Mouse (Mus musculus) mouse embryonic stem cell (cell line): ENCODE results near the gene Csf1.
"Not testable (repeated sequence)": the region's sequence is repeated elsewhere in the genome, so short reads cannot be mapped to it uniquely, and the experiment has no call there.

ENCODE experiments used
- in situ Hi-C, 2 experiments: fragments of 300-500 bp; cut with MboI; formaldehyde crosslinking; loops; 1 replicate in 1 of 2; 3 replicates in 1 of 2; pipeline ENCODE4 v1.14.3; 2019 to 2020; ENCODE audit warnings: low sequenced_read_pairs in 2 of 2, low pct_unique_long_range_greater_than_20kb in 1 of 2, mixed read lengths in 1 of 2; ENCODE audit not compliant: unreplicated experiment in 1 of 2

The Csf1 gene

GRCm38 (mm10) chr3:107755702-107756480 is 4.4 kb downstream of the Csf1 start:
- in situ Hi-C loops: no loop called here

DNA sequence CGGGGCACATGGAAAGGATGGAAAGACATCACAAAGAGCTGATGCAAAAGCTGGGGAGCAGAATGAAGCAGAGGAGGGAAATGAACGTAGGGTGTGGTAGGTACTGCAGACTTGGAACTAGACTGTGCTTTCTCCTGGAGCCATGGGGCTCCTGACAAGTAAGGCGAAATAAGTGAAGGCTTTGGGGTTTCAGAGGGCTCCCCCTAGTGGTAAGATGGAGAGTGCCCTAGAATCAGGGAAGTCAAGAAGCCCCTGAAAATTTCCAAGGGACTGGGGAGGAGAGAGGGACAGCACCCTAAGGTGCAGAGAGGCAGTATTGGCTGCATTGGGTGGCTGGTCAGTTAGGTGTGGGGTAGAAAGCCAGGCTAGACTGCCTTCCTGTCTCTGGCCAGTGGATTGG is 5.6 kb downstream of the Csf1 start:
- in situ Hi-C loops: no loop called here

DNA sequence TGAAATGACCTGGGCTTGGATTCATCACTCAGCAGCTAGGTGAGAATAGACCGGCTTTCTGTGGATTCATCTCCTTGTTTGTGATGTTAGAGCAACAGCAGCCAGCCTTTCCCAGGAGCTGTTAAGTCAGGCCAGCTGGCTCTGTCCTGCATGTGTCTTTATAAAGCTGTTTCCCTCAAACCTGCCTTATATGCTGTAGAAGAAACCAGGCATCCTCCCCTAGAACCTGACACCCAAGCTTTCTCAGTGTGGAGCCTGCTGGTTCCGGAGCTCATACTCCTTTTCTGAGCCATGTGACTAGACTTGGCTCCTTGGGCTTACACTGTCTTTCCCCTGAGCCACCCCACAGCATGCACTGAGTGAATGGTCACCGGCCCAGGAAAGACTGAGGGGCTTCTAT is 8.7 kb downstream of the Csf1 start:
- in situ Hi-C loops: no loop called here

GRCm38 (mm10) chr3:107750775-107751540 is 9.3 kb downstream of the Csf1 start:
- in situ Hi-C loops: no loop called here

GRCm38 (mm10) chr3:107749446-107749845 is 10.8 kb downstream of the Csf1 start:
- in situ Hi-C loops: no loop called here

DNA sequence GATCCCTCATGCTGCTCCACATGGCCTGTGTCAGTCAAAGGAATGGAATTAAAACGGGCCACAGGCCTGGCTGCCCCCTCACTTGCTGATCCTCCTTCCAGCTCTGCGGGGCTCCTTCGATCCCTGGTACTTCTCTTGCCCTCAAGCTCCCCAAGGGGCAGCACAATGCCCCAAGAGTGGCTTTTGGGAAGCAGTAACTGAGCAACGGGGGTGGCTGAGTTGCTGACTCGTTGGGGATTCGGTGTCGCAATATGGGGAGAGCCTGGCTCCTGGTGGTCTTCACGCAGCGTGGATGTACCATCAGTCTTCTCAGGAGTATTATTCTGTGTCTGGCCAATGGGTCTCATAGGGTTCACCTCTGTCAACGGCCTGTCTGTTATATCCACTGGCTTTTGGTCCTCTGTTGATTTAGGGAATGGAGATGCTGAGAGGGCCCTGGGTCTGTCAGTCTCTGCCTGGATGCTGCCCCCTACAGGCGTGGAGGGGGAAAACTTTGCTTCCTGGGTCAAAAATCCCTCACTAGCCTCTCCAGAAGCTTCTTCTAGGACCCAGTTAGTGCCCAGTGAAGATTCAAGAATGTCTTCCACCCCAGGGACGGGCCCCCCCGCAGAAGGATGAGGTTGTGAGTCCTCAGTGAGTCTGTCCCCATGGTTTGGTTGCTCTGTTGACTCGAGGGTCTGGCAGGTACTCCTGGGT is 11.9 kb downstream of the Csf1 start:
- in situ Hi-C loops: no loop called here

DNA sequence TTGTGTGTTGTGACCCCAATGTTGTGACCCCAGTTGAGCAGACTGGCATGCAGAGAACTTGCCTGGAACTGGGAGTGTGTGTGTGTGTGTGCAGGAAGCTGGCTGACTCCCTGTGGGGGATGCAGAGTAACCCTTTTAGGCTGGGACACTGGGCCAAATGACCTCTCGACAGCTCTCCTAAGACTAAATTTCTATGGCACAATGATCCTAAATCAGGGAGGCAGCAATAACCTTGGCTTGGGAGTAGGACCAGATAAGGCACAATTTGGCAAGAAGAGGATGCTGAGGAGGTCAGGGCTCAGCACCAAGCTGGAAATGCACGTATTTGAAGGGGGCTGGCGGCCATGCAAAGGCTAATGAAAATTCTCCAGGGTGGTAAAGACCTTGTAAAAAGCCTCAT is 14.2 kb downstream of the Csf1 start:
- in situ Hi-C loops: no loop called here

GRCm38 (mm10) chr3:107743650-107744049 is 16.6 kb downstream of the Csf1 start:
- in situ Hi-C loops: no loop called here

- in situ Hi-C loops: no loop called here
These were observed 17.2 kb downstream of the Csf1 start for GRCm38 (mm10) chr3:107743107-107743506.

- in situ Hi-C loops: no loop called here
These were observed 18.1 kb downstream of the Csf1 start for GRCm38 (mm10) chr3:107742071-107742710.

DNA sequence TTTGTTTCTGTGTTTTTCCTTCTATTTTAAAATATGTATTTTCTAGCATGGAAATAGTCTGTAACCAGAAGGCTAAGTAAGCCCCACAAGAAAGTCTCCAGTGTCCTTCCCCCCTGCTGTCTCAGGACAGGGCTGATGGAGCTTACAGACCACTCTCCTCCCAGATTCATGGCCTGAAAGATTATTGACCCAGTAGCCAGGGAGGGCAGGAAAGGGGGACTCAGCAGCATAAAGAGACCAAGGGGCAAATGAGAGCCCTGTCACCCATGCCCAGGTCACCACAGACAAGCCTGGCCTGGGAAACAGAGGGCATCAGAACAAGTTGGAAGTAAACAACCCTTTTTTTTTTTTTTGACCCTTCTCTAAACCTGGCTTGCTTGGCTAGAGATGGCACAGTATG is 18.9 kb downstream of the Csf1 start:
- in situ Hi-C loops: no loop called here

GRCm38 (mm10) chr3:107740578-107741207 is 19.6 kb downstream of the Csf1 start:
- in situ Hi-C loops: no loop called here

GRCm38 (mm10) chr3:107739966-107740365 is 20.3 kb downstream of the Csf1 start:
- in situ Hi-C loops: no loop called here

DNA sequence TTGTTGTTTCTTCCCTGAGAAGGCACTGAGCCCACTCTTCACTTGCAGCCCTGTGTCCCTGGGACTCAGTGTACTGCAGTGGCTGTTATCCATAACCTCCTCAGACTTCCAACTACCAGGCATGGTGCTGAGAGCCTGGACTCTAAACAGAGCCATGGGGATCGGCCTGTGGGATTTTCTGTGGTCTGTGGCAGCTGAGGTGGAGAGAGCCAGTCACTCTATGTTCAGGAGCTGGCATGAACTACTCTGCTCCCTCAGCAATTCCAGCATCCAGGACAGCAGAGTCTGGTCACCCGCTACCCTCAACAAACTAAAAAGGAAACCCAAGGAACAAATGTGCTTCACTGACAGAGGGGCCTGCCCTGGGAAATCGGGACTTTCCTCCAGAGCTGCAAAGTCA is 20.8 kb downstream of the Csf1 start:
- in situ Hi-C loops: no loop called here

DNA sequence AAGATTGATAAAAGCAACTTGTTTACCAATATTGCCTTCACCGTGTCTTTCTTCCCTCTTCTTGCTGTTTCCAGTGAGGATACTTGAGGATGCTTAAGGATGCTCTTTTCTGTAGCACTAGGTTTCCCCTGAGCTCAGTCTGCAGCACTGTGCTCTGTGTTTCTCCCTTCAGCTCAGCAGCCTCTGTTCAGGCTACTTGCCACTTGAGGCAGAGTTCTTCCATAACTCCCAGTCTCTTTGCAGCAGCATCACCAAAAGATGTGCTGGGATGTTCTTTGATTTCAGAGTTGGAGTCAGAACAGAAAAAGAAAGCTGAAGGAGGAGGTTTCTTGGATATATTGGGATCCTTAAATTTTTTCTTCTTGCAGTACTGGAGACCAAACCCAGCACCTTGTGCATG is 21.6 kb downstream of the Csf1 start:
- in situ Hi-C loops: no loop called here

GRCm38 (mm10) chr3:107737609-107738190 is 22.6 kb downstream of the Csf1 start:
- in situ Hi-C loops: no loop called here

DNA sequence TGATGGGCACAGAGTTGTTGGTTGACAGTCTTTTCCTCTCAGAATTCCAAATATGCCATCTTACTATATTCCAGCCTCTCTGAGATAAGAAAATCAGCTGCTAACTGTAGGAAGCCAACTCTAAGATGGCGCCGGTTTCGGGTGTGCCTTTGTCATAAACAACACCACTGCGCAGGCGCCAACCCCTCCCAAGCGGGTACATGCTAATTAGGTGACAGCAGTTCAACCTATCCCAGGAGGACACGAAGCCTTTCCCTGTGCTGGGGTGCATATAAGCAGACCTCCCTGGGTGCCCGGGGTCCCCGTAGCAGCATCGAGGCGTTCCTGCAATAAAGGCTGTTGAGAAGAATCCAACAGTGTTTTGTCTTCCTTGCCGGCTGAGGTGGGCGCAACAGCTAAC is 24.6 kb downstream of the Csf1 start:
- in situ Hi-C loops: not testable (repeated sequence)

DNA sequence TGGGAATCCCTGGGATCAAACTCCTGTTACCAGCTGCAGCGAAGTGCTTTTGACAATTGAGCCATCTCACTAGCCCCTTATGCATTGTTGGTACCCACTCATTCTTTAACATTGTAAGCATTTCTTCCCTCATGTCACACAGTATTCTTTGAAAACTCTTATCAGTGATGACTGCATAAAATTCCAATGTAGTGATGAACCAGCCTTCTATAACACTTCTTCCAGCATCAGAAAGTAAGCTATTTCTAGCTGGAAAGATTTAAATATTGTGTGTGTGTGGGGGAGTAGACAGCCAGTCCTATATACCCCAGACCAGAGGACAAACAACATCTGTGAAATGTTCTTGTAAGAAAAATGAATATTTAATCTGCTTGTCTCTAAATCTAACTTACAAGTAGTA is 26.9 kb downstream of the Csf1 start:
- in situ Hi-C loops: no loop called here
